Mouse (Mus musculus): Measurements from ENCODE around the gene Dusp16.

DNA sequence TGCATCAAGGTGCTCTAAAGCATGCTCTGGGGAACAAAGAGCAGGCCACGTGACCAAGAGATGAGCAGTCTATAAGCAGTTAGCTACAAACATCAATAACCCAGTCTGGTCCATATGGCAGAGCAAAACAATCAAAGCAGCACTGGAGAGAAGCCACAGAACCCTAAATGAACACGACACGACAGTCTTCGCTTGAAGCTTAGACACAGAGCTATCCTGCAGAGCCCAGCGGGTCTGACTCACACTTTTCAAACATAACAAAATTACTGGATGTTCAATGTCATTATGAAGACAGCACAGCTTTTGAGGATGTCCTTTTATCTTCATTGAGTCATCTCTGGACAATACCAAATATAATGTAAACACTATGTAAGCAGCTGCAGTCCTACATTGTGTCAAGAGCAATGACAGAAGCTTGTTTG lies 58.6 kb downstream of the Dusp16 start:
- TF ChIP-seq CTCF (IDR thresholded peaks at IDR 0.05; ENCODE audit: low read depth), result no peak
- TF ChIP-seq EP300 (IDR thresholded peaks at IDR 0.05; ENCODE audit: low read depth), result no peak
